Mouse (Mus musculus) small intestine, adult 2 months (tissue): ENCODE data around the gene Enc1.

Source experiments
- CTCF ChIP-seq: fragments of 200-500 bp; IDR thresholded peaks from 2 replicates; pipeline ENCODE4 v1.5.1; 2012; ENCODE audit warnings: low read depth, mild to moderate bottlenecking, control low read depth, inconsistent platforms, low read length, moderate library complexity, mixed read lengths; ENCODE audit not compliant: insufficient replicate concordance, insufficient read length; ENCODE audit errors: extremely low read depth
- POLR2A ChIP-seq: fragments of 200-500 bp; IDR thresholded peaks from 2 replicates; pipeline ENCODE4 v1.6.1; 2012; ENCODE audit warnings: low read depth, mild to moderate bottlenecking, control low read depth, inconsistent platforms, low read length, moderate library complexity

DNA sequence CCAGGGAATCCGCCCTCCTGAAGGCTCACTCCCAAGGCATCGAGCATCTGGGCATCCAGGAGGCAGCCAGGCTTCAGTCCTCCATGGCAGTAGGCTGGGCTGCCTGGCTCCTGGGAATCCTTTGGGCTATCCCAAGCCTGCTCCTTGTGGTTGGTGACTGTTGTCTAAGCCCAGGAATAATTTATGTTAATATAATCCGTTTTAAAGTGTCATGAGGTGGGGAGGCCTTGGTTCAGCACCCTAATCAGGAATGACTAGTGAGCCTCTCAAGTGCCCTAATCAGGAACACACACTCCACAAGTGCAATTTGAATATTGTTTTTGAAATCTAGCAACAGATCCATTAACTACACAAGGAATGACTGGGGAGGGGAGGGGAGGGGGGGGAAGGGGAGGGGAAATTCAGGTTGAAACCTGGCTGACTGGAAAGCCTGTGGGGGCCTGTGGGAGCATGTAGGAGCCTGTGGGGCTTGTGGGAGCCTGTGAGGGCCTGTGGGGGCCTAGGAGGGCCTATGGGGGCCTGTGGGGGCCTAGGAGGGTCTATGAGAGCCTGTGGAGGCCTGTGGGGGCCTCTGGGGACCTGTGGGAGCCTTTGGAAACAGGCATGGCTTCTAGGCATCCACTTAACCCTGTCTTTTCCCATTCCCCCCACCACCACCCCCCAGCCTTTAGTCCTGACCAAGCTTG, 26.2 kb upstream of the Enc1 start:
- no peak for TF ChIP-seq CTCF
- TF ChIP-seq POLR2A: no peak
